Mouse (Mus musculus) liver, adult (tissue): ENCODE measurements around the gene Olfr784.

ENCODE experiments used
- GATA4 ChIP-seq: IDR thresholded peaks from 2 replicates; pipeline ENCODE4 v1.6.1; 2014; ENCODE audit warnings: mild to moderate bottlenecking, low read length; ENCODE audit not compliant: insufficient replicate concordance

Gene Olfr784

GRCm38 (mm10) chr10:129383783-129384182 is at the start of gene Olfr784:
Gene Olfr784, plus strand, starts transcription at chr10:129384083.
- TF ChIP-seq GATA4 = no peak

- no peak for TF ChIP-seq GATA4
Observed at GRCm38 (mm10) chr10:129348550-129348949, 35.3 kb upstream of the Olfr784 start, which contains the start of gene Olfr782. Gene Olfr782, plus strand, starts transcription at chr10:129348850.

GRCm38 (mm10) chr10:129357307-129357706 is 26.6 kb upstream of the Olfr784 start:
- no peak for TF ChIP-seq GATA4

- no peak for TF ChIP-seq GATA4
Observed at GRCm38 (mm10) chr10:129400892-129401291, 17.0 kb downstream of the Olfr784 start.

- TF ChIP-seq GATA4 = no peak
Observed at GRCm38 (mm10) chr10:129405126-129405525, 21.2 kb downstream of the Olfr784 start, which contains the start of gene Olfr785. Gene Olfr785, plus strand, starts transcription at chr10:129405426.

- no peak for TF ChIP-seq GATA4
Observed at GRCm38 (mm10) chr10:129427006-129427405, 43.1 kb downstream of the Olfr784 start, which contains the start of gene Olfr786. Gene Olfr786, plus strand, starts transcription at chr10:129427306.
